Mouse (Mus musculus) ES-E14 (cell line): ENCODE results near the gene Noa1. TPM values are rescaled to one million over a fixed set of nuclear protein-coding genes. Genes with fewer than 3 reads are reported as not detected.
A peak's percentile ranks its signal among the peaks of the same experiment; 100 is the strongest.

Experiments used
- DNase-seq: peaks from one replicate; pipeline ENCODE4 v3.0.0-alpha.2; 2013; ENCODE audit warnings: low read depth, low spot score
- H3K27ac ChIP-seq: 2 replicates; pipeline ENCODE4 v1.5.1; 2012; ENCODE audit warnings: low read depth, mild to moderate bottlenecking, low read length, moderate library complexity, mixed read lengths; ENCODE audit not compliant: poor library complexity, insufficient read depth, severe bottlenecking
- H3K36me3 ChIP-seq: 2 replicates; pipeline ENCODE4 v1.6.1; 2012; ENCODE audit warnings: mild to moderate bottlenecking, low read length, moderate library complexity, mixed read lengths; ENCODE audit not compliant: control insufficient read depth, poor library complexity, insufficient read depth, severe bottlenecking
- H3K4me1 ChIP-seq, 2 experiments: fragments of 150-350 bp in 1 of 2; sonication (generic) in 1 of 2; 2 replicates each; pipeline ENCODE4 v1.6.1; 2012; ENCODE audit warnings: low read length in 2 of 2, mild to moderate bottlenecking in 1 of 2, mixed read lengths in 1 of 2; ENCODE audit not compliant: control insufficient read depth in 2 of 2, insufficient read depth in 2 of 2, poor library complexity in 1 of 2
- H3K4me3 ChIP-seq, 2 experiments: fragments of 150-350 bp in 1 of 2; sonication (generic) in 1 of 2; 2 replicates each; pipeline ENCODE4 v1.5.1; 2012; ENCODE audit warnings: low read length in 2 of 2, low read depth in 1 of 2, mild to moderate bottlenecking in 1 of 2, mixed read lengths in 1 of 2; ENCODE audit not compliant: insufficient read depth in 1 of 2, poor library complexity in 1 of 2, severe bottlenecking in 1 of 2
- H3K9ac ChIP-seq: 2 replicates; pipeline ENCODE4 v1.6.1; 2012; ENCODE audit warnings: low read depth, mild to moderate bottlenecking, low read length, mixed read lengths; ENCODE audit not compliant: poor library complexity, insufficient read depth, severe bottlenecking
- H3K9me3 ChIP-seq: fragments of 150-350 bp; sonication (generic); 2 replicates; pipeline ENCODE4 v1.6.1; 2012; ENCODE audit warnings: low read depth, mild to moderate bottlenecking, low read length; ENCODE audit not compliant: control insufficient read depth, insufficient read depth
- CHD2 ChIP-seq: IDR thresholded peaks from 2 replicates; pipeline ENCODE4 v1.6.1; 2014; ENCODE audit warnings: mild to moderate bottlenecking, low read depth, low read length, inconsistent platforms
- HCFC1 ChIP-seq: IDR thresholded peaks from 2 replicates; pipeline ENCODE4 v1.6.1; 2012; ENCODE audit warnings: low read length, inconsistent platforms, borderline replicate concordance; ENCODE audit not compliant: insufficient read depth
- MAFK ChIP-seq: IDR thresholded peaks from 2 replicates; pipeline ENCODE4 v1.6.1; 2014; ENCODE audit warnings: mild to moderate bottlenecking, low read depth, low read length, inconsistent platforms; ENCODE audit not compliant: insufficient read depth
- ZC3H11A ChIP-seq: IDR thresholded peaks from 2 replicates; pipeline ENCODE4 v1.6.1; 2012; ENCODE audit warnings: low read depth, mild to moderate bottlenecking, inconsistent platforms, low read length, borderline replicate concordance
- ZNF384 ChIP-seq: IDR thresholded peaks from 2 replicates; pipeline ENCODE4 v1.6.1; 2012; ENCODE audit warnings: low read depth, low read length, inconsistent platforms
- in situ Hi-C, 2 experiments: fragments of 600-800 bp; cut with MboI; formaldehyde crosslinking; loops; one replicate each; pipeline ENCODE4 v1.15.1; 2025; ENCODE audit warnings: low sequenced_read_pairs in 2 of 2, inconsistent platforms in 1 of 2; ENCODE audit not compliant: unreplicated experiment in 2 of 2
- total RNA-seq: library from RNA; depleted of rRNA; stranded (reverse); fragments of 300-350 nt; gene quantifications from 2 replicates; pipeline ENCODE4 v1.2.3, GENCODE M21; 2012

Noa1 gene
- total RNA-seq, 1 experiment: 30.8 TPM

- Histone ChIP-seq H3K9me3 (no peaks in the 10 kb centered on the region), H3K27ac (peak overlapping the region; percentile 75; the same call in 1 of the 2 replicates), H3K4me1 (peaks cover 12 to 19% of the 10 kb centered on the region in 2 experiments), H3K36me3 (no peaks in the 10 kb centered on the region), H3K9ac (no peak overlapping the region), H3K4me3 (no peak overlapping the region)
- in situ Hi-C loops: no loop called here
- no peak for DNase-seq
- no peak for TF ChIP-seq ZNF384
- TF ChIP-seq MAFK: no peak
- TF ChIP-seq ZC3H11A: no peak
- no peak for TF ChIP-seq CHD2
- no peak for TF ChIP-seq HCFC1
Observed at GRCm38 (mm10) chr5:77259315-77259714, 50.6 kb downstream of the Noa1 start.

- no peaks in the 10 kb centered on the region for H3K36me3 ChIP-seq
Observed at GRCm38 (mm10) chr5:77257603-77258002, 52.3 kb downstream of the Noa1 start.

GRCm38 (mm10) chr5:77254402-77254801 lies 55.5 kb downstream of the Noa1 start:
- Histone ChIP-seq H3K4me1 (peaks cover 12 to 18% of the 10 kb centered on the region in 2 experiments), H3K9me3 (no peaks in the 10 kb centered on the region), H3K36me3 (no peaks in the 10 kb centered on the region), H3K27ac (peak overlapping the region; percentile 92; the same call in 1 of the 2 replicates), H3K4me3 (no peak overlapping the region), H3K9ac (no peak overlapping the region)
- in situ Hi-C loops: no loop called here
- no peak for TF ChIP-seq MAFK
- TF ChIP-seq CHD2: no peak
- no peak for TF ChIP-seq ZNF384
- no peak for TF ChIP-seq ZC3H11A
- TF ChIP-seq HCFC1: no peak
- no peak for DNase-seq

More at GRCm38 (mm10) chr5:77257603-77258002, 52.3 kb downstream of the Noa1 start:
- no peak for TF ChIP-seq ZNF384
- TF ChIP-seq MAFK: peak; percentile 38; the same call in 1 of the 2 replicates
- no peak for DNase-seq
- no peaks in the 10 kb centered on the region for H3K9me3 ChIP-seq
- peak overlapping the region; percentile 75 for H3K27ac ChIP-seq
- H3K4me1 ChIP-seq: peaks cover 12 to 15% of the 10 kb centered on the region in 2 experiments
- H3K4me3 ChIP-seq: no peak overlapping the region; a peak in 1 of 4 replicates
- in situ Hi-C loops: no loop called here
- H3K9ac ChIP-seq: no peak overlapping the region

- DNase-seq: no peak
- Histone ChIP-seq H3K27ac (peak overlapping the region; percentile 92; the same call in 1 of the 2 replicates), H3K36me3 (no peaks in the 10 kb centered on the region), H3K9ac (no peak overlapping the region), H3K9me3 (no peaks in the 10 kb centered on the region), H3K4me1 (peaks cover 16 to 18% of the 10 kb centered on the region in 2 experiments), H3K4me3 (no peak overlapping the region)
- TF ChIP-seq ZNF384: no peak
- no peak for TF ChIP-seq MAFK
- TF ChIP-seq ZC3H11A: no peak
- TF ChIP-seq HCFC1: no peak
- no peak for TF ChIP-seq CHD2
- in situ Hi-C loops: no loop called here
Observed at GRCm38 (mm10) chr5:77253154-77253553, 56.7 kb downstream of the Noa1 start.

GRCm38 (mm10) chr5:77252115-77252827 lies 57.6 kb downstream of the Noa1 start:
- in situ Hi-C loops: no loop called here
- no peak overlapping the region; the same call in 1 of the 2 replicates for H3K27ac ChIP-seq
- H3K4me1 ChIP-seq: peaks cover 13 to 14% of the 10 kb centered on the region in 2 experiments
- H3K36me3 ChIP-seq: no peaks in the 10 kb centered on the region
- DNase-seq: no peak
- H3K9ac ChIP-seq: no peak overlapping the region; the same call in 1 of the 2 replicates
- no peak for TF ChIP-seq CHD2
- TF ChIP-seq MAFK: no peak
- no peak for TF ChIP-seq HCFC1
- TF ChIP-seq ZC3H11A: no peak
- no peak for TF ChIP-seq ZNF384
- no peak overlapping the region for H3K4me3 ChIP-seq
- H3K9me3 ChIP-seq: no peaks in the 10 kb centered on the region
